ENCODE assay signal across 8 mouse cellular contexts in the genomic region with DNA sequence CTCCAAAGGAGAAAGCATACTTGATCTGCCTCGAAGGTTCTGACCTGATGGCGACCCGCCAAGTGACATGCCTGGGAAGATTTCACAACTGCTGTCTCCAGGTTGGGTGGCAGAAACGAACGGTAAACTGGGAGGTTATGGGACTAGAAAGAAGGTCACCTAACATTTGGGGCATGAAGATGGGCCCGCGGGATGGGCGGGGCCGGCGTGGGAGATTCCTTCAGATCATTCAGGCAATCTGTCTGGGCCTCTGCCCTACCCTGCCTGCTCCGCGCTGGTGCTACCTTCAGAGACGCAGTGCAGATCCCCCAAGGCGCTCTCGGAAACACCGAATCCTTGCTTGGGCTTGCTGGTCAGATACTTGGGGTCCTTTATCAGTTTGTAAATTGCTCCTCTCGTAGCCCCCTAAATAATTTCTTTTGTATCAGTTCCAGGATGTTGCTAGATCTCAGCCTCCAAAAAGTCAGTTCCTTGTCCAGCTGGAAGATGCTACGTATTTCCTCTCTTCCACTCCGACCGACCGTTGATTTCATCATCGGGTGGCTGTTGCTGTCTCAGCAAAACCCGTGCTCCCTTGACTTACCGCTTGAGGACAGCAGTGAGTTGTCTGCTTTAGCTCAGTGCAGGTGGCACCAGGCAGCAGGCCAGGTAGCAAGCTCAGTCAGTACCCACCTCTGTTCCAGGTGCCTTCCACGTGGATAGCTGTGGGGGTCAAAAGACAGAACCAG. TPM values are rescaled to one million over a fixed set of nuclear protein-coding genes. Genes with fewer than 3 reads are reported as not detected.
DNase-seq lines count a peak whose midpoint lies in the region; ATAC-seq and TF ChIP-seq lines count a peak whose summit lies in the region.

No protein-coding gene starts in this region.

- H3K27me3 ChIP-seq in embryonic facial prominence, embryonic 14.5 days (replicated peaks; ENCODE audit: control insufficient read depth, insufficient read depth, low read length) = no peaks in the 10 kb centered on the region; the same call in 1 of the 2 replicates
- H3K27me3 ChIP-seq in hindbrain, embryonic 11.5 days (ENCODE audit: control insufficient read depth, insufficient read depth, low read length) = 0 out of 2 replicates have a peak, but pooled peaks cover 2% of the 10 kb centered on the region
- H3K27me3 ChIP-seq in lung, embryonic 16.5 days (ENCODE audit: control insufficient read depth, insufficient read depth, low read depth, low read length) = no peaks in the 10 kb centered on the region

- peak; percentile 45; the same call in 1 of the 2 replicates for TF ChIP-seq CTCF in olfactory bulb, adult 2 months (IDR thresholded peaks at IDR 0.05; ENCODE audit: insufficient read depth, low read depth, low read length)

- H3K9ac ChIP-seq in embryonic facial prominence, embryonic 14.5 days (ENCODE audit: low read depth, low read length) = peak overlapping the region; percentile 39; the same call in 1 of the 2 replicates
- H3K9ac ChIP-seq in hindbrain, embryonic 11.5 days (ENCODE audit: low read depth, low read length) = 0 out of 2 replicates have a peak overlapping the region, but pooled peaks have one; percentile 5
- no peak overlapping the region for H3K9ac ChIP-seq in lung, embryonic 16.5 days (ENCODE audit: low read length)

- H3K36me3 ChIP-seq in embryonic facial prominence, embryonic 14.5 days (ENCODE audit: control insufficient read depth, insufficient read depth, low read length) = no peaks in the 10 kb centered on the region
- no peaks in the 10 kb centered on the region for H3K36me3 ChIP-seq in hindbrain, embryonic 11.5 days (ENCODE audit: control insufficient read depth, insufficient read depth, low read length)
- H3K36me3 ChIP-seq in lung, embryonic 16.5 days (ENCODE audit: control insufficient read depth, insufficient read depth, low read length) = no peaks in the 10 kb centered on the region

- WGBS in embryonic facial prominence, embryonic 14.5 days = 7% methylated on average over 21 of the region's 25 CpGs
- WGBS in hindbrain, embryonic 11.5 days = 7% methylated on average over 25 of the region's 25 CpGs
- WGBS in lung, embryonic 16.5 days = 6% methylated on average over 25 of the region's 25 CpGs
- 15% methylated on average over 25 of the region's 25 CpGs for WGBS in olfactory bulb, adult 2 months

- no peak overlapping the region for H3K27ac ChIP-seq in embryonic facial prominence, embryonic 14.5 days (replicated peaks; ENCODE audit: low read depth, low read length)
- H3K27ac ChIP-seq in hindbrain, embryonic 11.5 days (ENCODE audit: low read depth, low read length) = no peak overlapping the region
- H3K27ac ChIP-seq in lung, embryonic 16.5 days (ENCODE audit: low read length) = no peak overlapping the region
- no peak overlapping the region for H3K27ac ChIP-seq in olfactory bulb, adult 2 months (ENCODE audit: insufficient read depth, low read depth, low read length)

- no peak; the same call in 1 of the 2 replicates for ATAC-seq in embryonic facial prominence, embryonic 14.5 days (ENCODE audit: low read depth)
- no peak for ATAC-seq in hindbrain, embryonic 11.5 days (ENCODE audit: low FRiP score)
- peak; percentile 38; the same call in 1 of the 2 replicates for ATAC-seq in lung, embryonic 16.5 days (ENCODE audit: low read depth)

- peak overlapping the region; percentile 18; the same call in 1 of the 2 replicates for H3K4me3 ChIP-seq in embryonic facial prominence, embryonic 14.5 days (ENCODE audit: low read depth, low read length)
- H3K4me3 ChIP-seq in hindbrain, embryonic 11.5 days (ENCODE audit: low read depth, low read length) = peak overlapping the region; percentile 19; the same call in 1 of the 2 replicates
- peak overlapping the region; percentile 30 for H3K4me3 ChIP-seq in lung, embryonic 16.5 days (ENCODE audit: low read length)
- peak overlapping the region; percentile 9 for H3K4me3 ChIP-seq in olfactory bulb, adult 2 months (ENCODE audit: insufficient read depth, low read depth, low read length)

- DNase-seq in CD4-positive helper T cell, adult 2 months (ENCODE audit: low read depth, low spot score) = peak; percentile 84
- DNase-seq in adrenal gland, postnatal 14 days = peak; percentile 48
- DNase-seq in embryonic facial prominence, embryonic 14.5 days (ENCODE audit: low spot score) = peak; percentile 55
- DNase-seq in hindbrain, embryonic 11.5 days (ENCODE audit: low spot score) = peak; percentile 41
- DNase-seq in layer of hippocampus, postnatal 10 days (ENCODE audit: low spot score in 2 of 2) = peak; percentile 42 to 66
- DNase-seq in thymus, postnatal 36 days = peak; percentile 67 to 73

- peak overlapping the region; percentile 51 for H3K4me2 ChIP-seq in embryonic facial prominence, embryonic 14.5 days (ENCODE audit: low read depth, low read length)
- peak overlapping the region; percentile 31 for H3K4me2 ChIP-seq in hindbrain, embryonic 11.5 days (replicated peaks; ENCODE audit: low read depth, low read length)
- peak overlapping the region; percentile 51 for H3K4me2 ChIP-seq in lung, embryonic 16.5 days (ENCODE audit: low read depth, low read length)

- no peaks in the 10 kb centered on the region for H3K9me3 ChIP-seq in embryonic facial prominence, embryonic 14.5 days (ENCODE audit: control insufficient read depth, low read length)
- no peaks in the 10 kb centered on the region for H3K9me3 ChIP-seq in hindbrain, embryonic 11.5 days (ENCODE audit: control insufficient read depth, low read length)
- no peaks in the 10 kb centered on the region for H3K9me3 ChIP-seq in lung, embryonic 16.5 days (ENCODE audit: control insufficient read depth, low read length)

- TF ChIP-seq POLR2A in olfactory bulb, adult 2 months (IDR thresholded peaks at IDR 0.05; ENCODE audit: insufficient read depth, low read depth, low read length) = no peak

- 0 out of 2 replicates have a peak, but pooled peaks cover 6% of the 10 kb centered on the region for H3K4me1 ChIP-seq in embryonic facial prominence, embryonic 14.5 days (ENCODE audit: control insufficient read depth, insufficient read depth, low read length)
- no peaks in the 10 kb centered on the region for H3K4me1 ChIP-seq in hindbrain, embryonic 11.5 days (replicated peaks; ENCODE audit: control insufficient read depth, insufficient read depth, low read length)
- H3K4me1 ChIP-seq in lung, embryonic 16.5 days (replicated peaks; ENCODE audit: control insufficient read depth, insufficient read depth, low read length) = peaks cover 4% of the 10 kb centered on the region; the same call in 1 of the 2 replicates
- peaks cover 8% of the 10 kb centered on the region for H3K4me1 ChIP-seq in olfactory bulb, adult 2 months (ENCODE audit: control insufficient read depth, insufficient read depth, low read length)

RNA-seq across cellular contexts. Expression of a gene that starts 12.6 kb away (rescaled TPM):
- not detected in 2 replicates for total RNA-seq in adrenal gland, postnatal 14 days (2021)
- polyA plus RNA-seq in embryonic facial prominence, embryonic 14.5 days (2014; fragmentation: Nextera tagmentation; extraction: Ambion mirVana) = not detected in 2 replicates
- not detected in 2 replicates for polyA plus RNA-seq in hindbrain, embryonic 11.5 days (2014; fragmentation: Nextera tagmentation; extraction: Ambion mirVana)
- total RNA-seq in layer of hippocampus, postnatal 10 days (2021) = not detected
- not detected in 2 replicates for polyA plus RNA-seq in lung, embryonic 16.5 days (2015; fragmentation: Nextera tagmentation; extraction: Ambion mirVana)
- not detected in 2 replicates for polyA plus RNA-seq in olfactory bulb, adult 2 months (2012; ENCODE audit: insufficient read depth, insufficient read length, low replicate concordance, missing spikeins)

RNA-seq across cellular contexts. Expression of a gene that starts 26.1 kb away (rescaled TPM):
- total RNA-seq in adrenal gland, postnatal 14 days (2021) = 3.6 and 15.3 TPM in 2 replicates
- polyA plus RNA-seq in embryonic facial prominence, embryonic 14.5 days (2014; fragmentation: Nextera tagmentation; extraction: Ambion mirVana) = 18.1 and 19.4 TPM in 2 replicates
- polyA plus RNA-seq in hindbrain, embryonic 11.5 days (2014; fragmentation: Nextera tagmentation; extraction: Ambion mirVana) = 7.6 and 9.6 TPM in 2 replicates
- total RNA-seq in layer of hippocampus, postnatal 10 days (2021) = 1 to 10 TPM; 3.3 to 3.8 TPM
- 43.2 and 44.0 TPM in 2 replicates for polyA plus RNA-seq in lung, embryonic 16.5 days (2015; fragmentation: Nextera tagmentation; extraction: Ambion mirVana)
- not detected in 2 replicates for polyA plus RNA-seq in olfactory bulb, adult 2 months (2012; ENCODE audit: insufficient read depth, insufficient read length, low replicate concordance, missing spikeins)

RNA-seq across cellular contexts. Expression of a gene that starts 46.0 kb away (rescaled TPM):
- 59.8 and 61.0 TPM in 2 replicates for total RNA-seq in adrenal gland, postnatal 14 days (2021)
- polyA plus RNA-seq in embryonic facial prominence, embryonic 14.5 days (2014; fragmentation: Nextera tagmentation; extraction: Ambion mirVana) = 71.5 and 74.6 TPM in 2 replicates
- polyA plus RNA-seq in hindbrain, embryonic 11.5 days (2014; fragmentation: Nextera tagmentation; extraction: Ambion mirVana) = 87.7 and 94.5 TPM in 2 replicates
- 10 to 100 TPM; 28.5 to 29.6 TPM for total RNA-seq in layer of hippocampus, postnatal 10 days (2021)
- polyA plus RNA-seq in lung, embryonic 16.5 days (2015; fragmentation: Nextera tagmentation; extraction: Ambion mirVana) = 73.8 and 79.4 TPM in 2 replicates
- not detected in 2 replicates for polyA plus RNA-seq in olfactory bulb, adult 2 months (2012; ENCODE audit: insufficient read depth, insufficient read length, low replicate concordance, missing spikeins)

RNA-seq across cellular contexts. Expression of a gene that starts 46.2 kb away (rescaled TPM):
- 16.4 and 20.9 TPM in 2 replicates for total RNA-seq in adrenal gland, postnatal 14 days (2021)
- polyA plus RNA-seq in embryonic facial prominence, embryonic 14.5 days (2014; fragmentation: Nextera tagmentation; extraction: Ambion mirVana) = 49.1 and 53.0 TPM in 2 replicates
- polyA plus RNA-seq in hindbrain, embryonic 11.5 days (2014; fragmentation: Nextera tagmentation; extraction: Ambion mirVana) = 68.5 and 69.2 TPM in 2 replicates
- total RNA-seq in layer of hippocampus, postnatal 10 days (2021) = 10 to 100 TPM; 18.6 to 21.9 TPM
- polyA plus RNA-seq in lung, embryonic 16.5 days (2015; fragmentation: Nextera tagmentation; extraction: Ambion mirVana) = 50.8 and 54.6 TPM in 2 replicates
- not detected in 2 replicates for polyA plus RNA-seq in olfactory bulb, adult 2 months (2012; ENCODE audit: insufficient read depth, insufficient read length, low replicate concordance, missing spikeins)

RNA-seq across cellular contexts. Expression of a gene that starts 49.8 kb away (rescaled TPM):
- not detected in 2 replicates for total RNA-seq in adrenal gland, postnatal 14 days (2021)
- polyA plus RNA-seq in embryonic facial prominence, embryonic 14.5 days (2014; fragmentation: Nextera tagmentation; extraction: Ambion mirVana) = 0.35 and 0.67 TPM in 2 replicates
- not detected in 2 replicates for polyA plus RNA-seq in hindbrain, embryonic 11.5 days (2014; fragmentation: Nextera tagmentation; extraction: Ambion mirVana)
- total RNA-seq in layer of hippocampus, postnatal 10 days (2021) = not detected
- not detected in 2 replicates for polyA plus RNA-seq in lung, embryonic 16.5 days (2015; fragmentation: Nextera tagmentation; extraction: Ambion mirVana)
- polyA plus RNA-seq in olfactory bulb, adult 2 months (2012; ENCODE audit: insufficient read depth, insufficient read length, low replicate concordance, missing spikeins) = not detected in 2 replicates
